Mouse (Mus musculus) embryonic facial prominence, embryonic 13.5 days (tissue): ENCODE data around the gene Agpat1. TPM values are rescaled to one million over a fixed set of nuclear protein-coding genes. Genes with fewer than 3 reads are reported as not detected.
A peak's percentile ranks its signal among the peaks of the same experiment; 100 is the strongest.

Experiments used
- ATAC-seq: fragments of 200-750 bp; cut with Nextera tagmentation; 2 replicates; pipeline ENCODE4 v1.8.0; 2017; ENCODE audit warnings: low read depth; ENCODE audit not compliant: insufficient number of reproducible peaks, insufficient read depth, low FRiP score, low TSS enrichment
- H3K27ac ChIP-seq: fragments of 300-500 bp; sonication (generic); 2 replicates; pipeline ENCODE4 v1.5.1; 2015; ENCODE audit warnings: moderate library complexity, mild to moderate bottlenecking, inconsistent platforms
- H3K27me3 ChIP-seq: fragments of 300-500 bp; sonication (generic); 2 replicates; pipeline ENCODE4 v1.6.1; 2015; ENCODE audit warnings: mild to moderate bottlenecking, inconsistent platforms
- H3K36me3 ChIP-seq: fragments of 300-500 bp; sonication (generic); 2 replicates; pipeline ENCODE4 v1.6.1; 2015; ENCODE audit warnings: mild to moderate bottlenecking, inconsistent platforms
- H3K4me1 ChIP-seq: fragments of 300-500 bp; sonication (generic); 2 replicates; pipeline ENCODE4 v1.6.1; 2015; ENCODE audit warnings: inconsistent platforms
- H3K4me2 ChIP-seq: fragments of 300-500 bp; sonication (generic); 2 replicates; pipeline ENCODE4 v1.6.1; 2015; ENCODE audit warnings: moderate library complexity, mild to moderate bottlenecking, inconsistent platforms
- H3K4me3 ChIP-seq: fragments of 300-500 bp; sonication (generic); 2 replicates; pipeline ENCODE4 v1.5.1; 2015; ENCODE audit warnings: mild to moderate bottlenecking, inconsistent platforms
- H3K9ac ChIP-seq: fragments of 300-500 bp; sonication (generic); 2 replicates; pipeline ENCODE4 v1.6.1; 2015; ENCODE audit warnings: mild to moderate bottlenecking, inconsistent platforms
- H3K9me3 ChIP-seq: fragments of 300-500 bp; sonication (generic); 2 replicates; pipeline ENCODE4 v1.6.1; 2016; ENCODE audit warnings: inconsistent platforms
- WGBS: fragments of 180-500 bp; shearing (Covaris S2); methylation state at CpG from one replicate; pipeline ENCODE4 v1.1.7; 2015; ENCODE audit warnings: mixed read lengths; 5-methylcytosine and 5-hydroxymethylcytosine counted together
- polyA plus RNA-seq: library from polyadenylated mRNA; unstranded; fragments of >200 nt; fragmentation: Nextera tagmentation; extraction: Ambion mirVana; gene quantifications from 2 replicates; pipeline ENCODE4 v1.2.1, GENCODE M21; 2015

Agpat1 gene
- polyA plus RNA-seq, 1 experiment from 2014 or later: 57.5 TPM

DNA sequence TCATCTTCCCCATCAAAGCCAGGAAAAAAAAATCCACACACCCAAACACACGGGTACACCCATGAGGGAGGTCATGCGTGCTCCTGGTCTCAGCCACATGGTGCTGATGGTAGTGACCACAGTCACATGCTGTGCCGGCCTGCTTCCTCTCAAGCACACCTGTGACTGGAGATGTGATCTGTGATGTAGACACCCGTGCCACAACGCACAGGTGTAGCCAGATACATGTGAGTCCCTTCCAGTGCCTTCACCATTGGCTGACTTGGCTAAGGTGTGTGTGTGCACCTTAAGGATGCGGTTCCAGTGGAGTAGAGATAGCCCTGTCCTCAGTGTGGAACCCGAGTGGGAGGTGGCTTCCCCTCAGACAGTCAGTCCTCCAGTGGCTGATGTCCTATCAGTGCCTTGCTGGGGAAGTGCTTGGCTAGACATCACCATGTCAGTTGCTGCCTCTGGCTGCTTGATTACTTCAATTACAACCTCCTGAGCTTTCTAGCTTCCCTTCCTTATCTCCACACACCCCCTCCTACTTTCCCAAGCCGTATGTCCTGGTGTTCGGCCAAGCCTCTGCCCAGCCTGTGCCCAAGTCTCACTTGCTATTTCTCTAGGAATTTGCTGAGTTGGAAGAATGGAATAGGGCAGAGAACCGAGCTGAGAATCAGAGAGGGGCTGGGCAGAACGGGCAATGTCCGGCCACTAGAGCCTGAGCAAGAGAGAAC, 55.3 kb downstream of the Agpat1 start:
- H3K27me3 ChIP-seq: peaks cover 47% of the 10 kb centered on the region
- no peak overlapping the region for H3K27ac ChIP-seq
- WGBS: 66% methylated on average over 12 of the region's 12 CpGs
- H3K9me3 ChIP-seq: no peaks in the 10 kb centered on the region
- peaks cover 22% of the 10 kb centered on the region for H3K4me1 ChIP-seq
- H3K9ac ChIP-seq: no peak overlapping the region
- peaks cover 9% of the 10 kb centered on the region for H3K36me3 ChIP-seq
- H3K4me2 ChIP-seq: no peak overlapping the region
- no peak for ATAC-seq
- H3K4me3 ChIP-seq: no peak overlapping the region

DNA sequence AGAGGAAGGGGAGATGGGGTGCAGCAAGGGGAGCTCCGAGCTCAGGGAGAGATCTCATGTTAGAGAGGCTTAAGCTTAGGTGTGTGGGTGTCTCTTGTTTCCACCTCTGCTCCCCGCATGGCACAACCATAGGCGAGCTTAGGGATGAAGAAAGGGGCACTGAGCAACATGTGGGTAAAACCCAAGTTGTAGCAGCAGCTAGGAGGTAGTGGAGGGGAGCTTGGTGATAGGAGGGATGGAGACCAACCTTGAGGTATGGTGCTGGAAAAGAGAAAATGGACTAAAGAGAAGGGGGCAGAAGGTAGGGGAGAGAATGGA, 55.8 kb downstream of the Agpat1 start:
- Histone ChIP-seq H3K4me3 (no peak overlapping the region), H3K9me3 (no peaks in the 10 kb centered on the region), H3K27ac (no peak overlapping the region), H3K9ac (no peak overlapping the region), H3K27me3 (peaks cover 48% of the 10 kb centered on the region), H3K4me1 (peaks cover 22% of the 10 kb centered on the region), H3K4me2 (no peak overlapping the region), H3K36me3 (peaks cover 5% of the 10 kb centered on the region; the same call in 1 of the 2 replicates)
- WGBS: 72% methylated on average over 3 of the region's 3 CpGs
- no peak for ATAC-seq

DNA sequence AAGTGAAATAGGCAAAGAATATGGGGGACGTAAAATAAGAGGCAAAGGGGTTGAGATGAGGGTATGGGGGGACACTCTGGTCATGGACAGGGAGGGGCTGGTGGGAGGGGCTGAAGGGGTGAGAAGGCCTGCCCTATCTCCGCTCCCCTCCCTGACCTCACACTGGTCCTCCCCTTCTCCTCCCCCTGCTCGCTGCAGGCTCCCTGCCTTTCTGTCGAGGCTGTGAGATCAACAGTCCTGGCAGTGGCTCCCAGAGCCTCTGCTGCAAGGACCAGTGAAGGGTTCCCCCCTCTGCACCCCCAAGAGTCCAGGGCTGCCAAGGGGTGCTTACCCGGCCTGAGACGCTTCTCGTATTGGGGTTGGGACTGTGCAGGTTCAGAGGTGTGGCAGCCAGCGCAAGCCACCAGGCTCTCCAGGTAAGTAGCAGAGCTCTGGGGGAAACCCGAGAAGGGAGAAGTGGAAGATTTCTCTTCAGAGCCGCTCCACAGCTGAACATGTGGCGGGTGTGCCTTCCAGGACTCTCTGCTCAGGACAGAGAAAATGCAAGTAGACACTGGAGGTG, 56.3 kb downstream of the Agpat1 start:
- Histone ChIP-seq H3K36me3 (peaks cover under 1% of the 10 kb centered on the region; the same call in 1 of the 2 replicates), H3K9me3 (no peaks in the 10 kb centered on the region), H3K4me2 (peak overlapping the region; percentile 48; the same call in 1 of the 2 replicates), H3K4me3 (no peak overlapping the region), H3K27ac (no peak overlapping the region), H3K9ac (0 out of 2 replicates have a peak overlapping the region, but pooled peaks have one; percentile 11), H3K27me3 (peaks cover 52% of the 10 kb centered on the region), H3K4me1 (peaks cover 22% of the 10 kb centered on the region)
- no peak for ATAC-seq
- 32% methylated on average over 10 of the region's 11 CpGs for WGBS

DNA sequence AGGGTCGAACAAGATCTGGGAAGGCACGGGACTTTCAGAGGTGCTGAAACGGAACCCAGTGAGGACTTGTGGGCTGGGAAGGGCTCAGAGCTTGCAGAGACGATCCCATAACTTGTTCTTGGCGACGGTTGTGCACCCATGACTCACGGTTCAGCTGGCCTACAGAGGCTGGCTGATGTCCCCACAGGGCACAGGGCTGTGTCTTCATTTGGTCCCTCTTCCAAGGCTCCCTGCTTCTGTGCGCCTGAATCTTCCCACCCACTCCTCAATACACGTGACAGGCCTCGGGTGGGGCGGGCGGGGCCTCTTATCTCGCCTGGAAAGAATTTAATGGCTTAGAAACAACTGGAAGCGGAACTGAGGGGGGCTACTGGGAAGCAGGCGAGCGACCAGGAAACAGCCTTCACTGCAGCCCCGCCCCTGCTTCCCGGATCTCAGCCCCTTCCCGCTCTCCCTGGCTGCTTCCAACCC, 57.1 kb downstream of the Agpat1 start:
- no peaks in the 10 kb centered on the region for H3K9me3 ChIP-seq
- H3K27me3 ChIP-seq: peaks cover 58% of the 10 kb centered on the region
- 7% methylated on average over 19 of the region's 19 CpGs for WGBS
- no peaks in the 10 kb centered on the region for H3K36me3 ChIP-seq
- no peak for ATAC-seq
- peaks cover 20% of the 10 kb centered on the region for H3K4me1 ChIP-seq
- H3K27ac ChIP-seq: no peak overlapping the region
- peak overlapping the region; percentile 48 for H3K4me2 ChIP-seq
- peak overlapping the region; percentile 11; the same call in 1 of the 2 replicates for H3K9ac ChIP-seq
- peak overlapping the region; percentile 22 for H3K4me3 ChIP-seq

DNA sequence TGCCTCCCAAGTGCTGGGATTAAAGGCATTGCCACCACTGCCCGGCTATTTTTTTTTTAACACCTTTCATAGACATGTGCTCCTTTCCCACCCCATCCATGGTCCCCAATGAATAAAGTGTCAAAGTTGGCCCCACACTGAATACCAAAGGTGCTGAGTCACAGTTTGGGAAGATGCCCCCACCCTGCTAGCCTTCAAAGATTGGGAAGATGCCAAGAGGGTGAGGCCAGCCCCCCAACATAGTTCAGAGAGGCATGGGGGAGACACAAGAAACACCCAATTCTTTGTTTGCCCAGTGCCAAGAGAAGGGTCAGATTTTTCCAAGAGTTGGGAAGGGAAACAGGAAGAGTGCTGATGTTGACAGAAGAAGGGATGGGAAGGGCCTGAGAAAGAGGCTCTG, 58.4 kb downstream of the Agpat1 start:
- 76% methylated on average over 1 of the region's 1 CpGs for WGBS

DNA sequence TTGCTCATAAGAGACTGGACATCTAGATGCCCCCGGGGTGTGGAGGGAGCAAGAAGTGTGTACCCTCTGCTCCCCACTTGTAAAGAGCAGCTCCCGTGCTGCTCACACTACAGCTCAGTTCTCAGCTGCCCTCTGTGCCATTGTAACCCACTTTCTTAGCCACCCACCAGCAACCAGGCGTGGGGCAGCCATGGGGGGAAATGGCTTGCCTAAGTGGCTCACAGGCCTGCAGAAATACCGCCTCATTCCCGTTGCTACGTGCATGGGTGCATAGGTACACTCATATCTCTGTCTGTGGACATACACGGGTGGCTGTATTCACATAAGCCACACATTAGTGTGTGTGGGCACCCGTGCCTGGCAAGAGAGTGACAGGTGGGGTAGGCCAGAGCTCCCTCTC, 58.9 kb downstream of the Agpat1 start:
- Histone ChIP-seq H3K36me3 (no peaks in the 10 kb centered on the region), H3K27ac (no peak overlapping the region), H3K9me3 (0 out of 2 replicates have a peak, but pooled peaks cover 3% of the 10 kb centered on the region), H3K9ac (no peak overlapping the region), H3K4me3 (no peak overlapping the region), H3K4me2 (no peak overlapping the region), H3K27me3 (peaks cover 63% of the 10 kb centered on the region), H3K4me1 (peaks cover 15% of the 10 kb centered on the region)
- 83% methylated on average over 8 of the region's 8 CpGs for WGBS
- no peak for ATAC-seq

More for the DNA sequence above, 58.4 kb downstream of the Agpat1 start:
- Histone ChIP-seq H3K27me3 (peaks cover 60% of the 10 kb centered on the region), H3K9me3 (no peaks in the 10 kb centered on the region), H3K27ac (no peak overlapping the region), H3K4me2 (no peak overlapping the region), H3K4me1 (peaks cover 15% of the 10 kb centered on the region), H3K36me3 (no peaks in the 10 kb centered on the region), H3K9ac (no peak overlapping the region), H3K4me3 (no peak overlapping the region)
- no peak for ATAC-seq

Other genes starting within 250 kb of the Agpat1 start
- 0.13 and 0.17 TPM in 2 replicates for gene Btnl2, start 249.4 kb upstream of the Agpat1 start, polyA plus RNA-seq
- gene Btnl1, start 227.1 kb upstream of the Agpat1 start, polyA plus RNA-seq: 0.21 TPM in 1 of 2 replicates, not detected in the other
- gene BC051142, start 205.4 kb upstream of the Agpat1 start, polyA plus RNA-seq: 0.52 and 0.96 TPM in 2 replicates
- not detected in 2 replicates for gene Btnl4, start 126.9 kb upstream of the Agpat1 start, polyA plus RNA-seq
- 0.54 TPM in 1 of 2 replicates, not detected in the other for gene Btnl6, start 86.9 kb upstream of the Agpat1 start, polyA plus RNA-seq
- 4.4 and 5.0 TPM in 2 replicates for gene Notch4, start 40.0 kb upstream of the Agpat1 start, polyA plus RNA-seq
- gene Gpsm3, start 14.5 kb upstream of the Agpat1 start, polyA plus RNA-seq: 5.3 and 6.0 TPM in 2 replicates
- 14.8 and 19.2 TPM in 2 replicates for gene Pbx2, start 13.0 kb upstream of the Agpat1 start, polyA plus RNA-seq
- gene Ager, start 6.4 kb upstream of the Agpat1 start, polyA plus RNA-seq: 3.6 and 4.2 TPM in 2 replicates
- gene Rnf5, start 572 bp upstream of the Agpat1 start, polyA plus RNA-seq: 130 and 132 TPM in 2 replicates
- 7.5 and 10.2 TPM in 2 replicates for gene Egfl8, start 11.7 kb downstream of the Agpat1 start, polyA plus RNA-seq
- gene Ppt2, start 24.2 kb downstream of the Agpat1 start, polyA plus RNA-seq: 21.6 and 22.2 TPM in 2 replicates
- 0.55 and 0.78 TPM in 2 replicates for gene Prrt1, start 25.3 kb downstream of the Agpat1 start, polyA plus RNA-seq
- 15.0 and 18.0 TPM in 2 replicates for gene Fkbpl, start 40.5 kb downstream of the Agpat1 start, polyA plus RNA-seq
- 97.8 and 106 TPM in 2 replicates for gene Atf6b, start 42.9 kb downstream of the Agpat1 start, polyA plus RNA-seq
- gene Tnxb, start 66.3 kb downstream of the Agpat1 start, polyA plus RNA-seq: 0.03 and 0.04 TPM in 2 replicates
- 0.34 TPM in 1 of 2 replicates, not detected in the other for gene C4b, start 139.6 kb downstream of the Agpat1 start, polyA plus RNA-seq
- not detected in 2 replicates for gene Cyp21a1, start 200.3 kb downstream of the Agpat1 start, polyA plus RNA-seq
- gene Stk19, start 232.7 kb downstream of the Agpat1 start, polyA plus RNA-seq: 25.4 and 29.4 TPM in 2 replicates
- 66.3 and 75.1 TPM in 2 replicates for gene Dxo, start 232.8 kb downstream of the Agpat1 start, polyA plus RNA-seq
- 52.2 and 55.6 TPM in 2 replicates for gene Skiv2l, start 245.9 kb downstream of the Agpat1 start, polyA plus RNA-seq
- gene Nelfe, start 246.1 kb downstream of the Agpat1 start, polyA plus RNA-seq: 119 and 126 TPM in 2 replicates